Mouse (Mus musculus) testis, adult 10 weeks (tissue): ENCODE results near the gene Phka1. TPM values are rescaled to one million over a fixed set of nuclear protein-coding genes. Genes with fewer than 3 reads are reported as not detected.

Experiments used
- polyA plus RNA-seq: library from polyadenylated mRNA; stranded (reverse); fragments of 350-450 nt; fragmentation: Illumina TruSeq; extraction: RNeasy Lipid Tissue Mini Kit (QIAGEN cat#74804); gene quantifications from one replicate; pipeline ENCODE4 v1.2.3, GENCODE M21; 2014; ENCODE audit warnings: low read depth, low replicate concordance

Phka1 gene
- polyA plus RNA-seq: 3.9 TPM

DNA sequence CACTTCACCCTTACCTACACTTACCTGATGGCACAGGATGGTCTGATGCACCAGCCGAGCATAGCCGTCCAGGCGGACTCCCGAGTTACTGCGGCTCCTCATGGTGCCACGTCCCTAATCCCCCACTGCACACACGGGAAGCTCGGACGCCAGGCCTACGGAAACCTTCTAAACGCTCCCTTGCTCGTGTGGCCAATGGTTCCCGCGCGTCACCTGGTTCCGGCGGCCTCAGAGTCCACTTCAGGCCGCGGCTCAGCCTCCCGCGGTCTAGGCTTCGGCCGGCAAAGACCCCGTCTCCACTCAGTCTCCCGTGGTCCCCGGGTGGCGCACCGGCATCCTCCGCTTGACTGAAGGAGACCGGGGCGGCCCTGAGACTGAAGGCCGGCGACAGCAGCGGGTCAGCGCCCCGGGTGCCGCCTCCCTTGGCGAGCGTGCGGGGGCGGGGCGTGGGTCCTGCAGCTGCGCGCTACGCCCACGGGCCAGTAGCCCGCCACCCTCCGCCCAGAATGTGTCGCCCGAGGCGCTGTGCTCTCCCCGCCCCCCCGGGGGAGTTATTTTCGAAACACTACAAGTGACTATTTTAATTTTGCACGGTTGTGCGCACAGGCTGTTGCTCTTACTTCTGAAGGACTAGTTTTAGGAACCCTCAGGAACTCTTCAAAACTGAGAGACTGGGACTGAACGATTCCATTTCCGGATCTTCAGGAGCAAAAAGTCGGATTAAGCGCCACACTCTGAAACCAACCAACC is at the start of gene Phka1:
Gene Phka1, minus strand, starts transcription at position 424 of the 750 bp plus-strand sequence.

DNA sequence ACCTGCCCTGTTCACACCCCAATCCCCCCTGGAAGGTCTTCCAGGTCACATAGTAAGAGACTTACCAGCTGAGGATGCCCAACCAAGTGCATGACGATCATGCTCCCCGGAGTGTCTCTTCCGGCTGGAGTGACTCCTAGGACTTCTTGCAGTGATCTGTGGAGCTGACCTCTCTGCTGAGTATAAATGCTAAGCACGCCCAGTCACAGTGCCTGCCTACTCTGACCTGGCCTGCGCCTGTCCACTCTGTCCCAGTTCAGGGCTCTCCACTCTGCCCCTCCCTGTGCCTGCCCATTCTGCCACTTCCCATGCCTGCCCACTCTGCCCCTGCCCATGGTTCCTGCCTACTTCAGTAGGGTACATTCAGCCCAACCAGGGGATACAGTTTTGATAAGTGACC is 42.8 kb upstream of the Phka1 start, which contains the start of gene Gm3880:
Gene Gm3880, minus strand, starts transcription at position 101 of the 400 bp plus-strand sequence.

DNA sequence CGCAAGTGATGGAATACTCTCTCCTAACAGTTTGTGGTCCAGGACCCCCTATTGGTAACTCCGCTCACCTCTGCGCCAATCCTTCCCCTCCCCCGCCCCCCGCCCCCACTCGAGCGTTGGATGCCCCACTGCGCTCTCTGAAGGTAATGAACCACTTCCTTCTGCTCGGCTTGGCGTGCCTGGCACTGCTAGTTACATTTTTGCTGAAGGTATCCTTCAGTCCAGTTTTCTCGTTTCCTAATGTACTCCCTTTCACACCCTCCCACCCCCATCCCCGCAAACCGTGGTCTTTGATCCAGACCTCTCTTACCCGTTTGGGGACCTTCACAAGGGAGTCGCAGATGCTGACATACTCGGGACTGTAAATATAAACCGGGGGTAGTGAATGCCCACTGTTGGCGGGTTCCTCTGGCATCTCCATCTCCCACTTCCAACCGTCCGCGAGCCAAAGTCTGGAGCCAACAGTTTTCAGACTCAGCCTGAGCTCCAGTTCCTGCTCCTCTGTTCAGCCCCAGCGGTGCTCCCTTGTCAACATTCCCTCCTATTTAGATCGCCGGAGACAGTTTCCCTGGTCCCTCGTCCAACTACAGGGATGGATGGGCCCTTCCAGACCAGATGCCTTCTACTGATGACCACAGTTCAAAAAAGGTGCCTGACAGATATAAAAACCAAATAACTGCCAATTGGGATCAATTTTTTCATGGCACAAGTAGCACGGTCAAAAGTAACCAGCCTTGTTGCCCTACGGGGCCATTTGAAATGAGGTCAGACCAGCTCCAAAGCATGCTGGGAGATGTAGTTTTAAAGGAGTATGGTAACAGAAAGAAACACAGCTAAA is 139.2 kb downstream of the Phka1 start, which contains the start of gene Hdac8:
Gene Hdac8, minus strand, starts transcription at position 716 of the 838 bp plus-strand sequence.

Other genes with a start within 250 kb of the Phka1 start
- 0.52 TPM for gene Hdac8, start 138.9 kb downstream of the Phka1 start, polyA plus RNA-seq
- not detected for gene Gm3880, start 42.7 kb upstream of the Phka1 start, polyA plus RNA-seq
- 9.7 TPM for gene Gm9112, start 63.4 kb upstream of the Phka1 start, polyA plus RNA-seq
- 20.9 TPM for gene Dmrtc1b, start 63.6 kb upstream of the Phka1 start, polyA plus RNA-seq
- gene Dmrtc1c1, start 158.7 kb upstream of the Phka1 start, polyA plus RNA-seq: not detected
- 1.9 TPM for gene Dmrtc1c2, start 210.4 kb upstream of the Phka1 start, polyA plus RNA-seq
- gene 1700031F05Rik, start 223.7 kb upstream of the Phka1 start, polyA plus RNA-seq: 2.1 TPM